Mouse (Mus musculus): Measurements from ENCODE around the gene Capn7. TPM values are rescaled to one million over a fixed set of nuclear protein-coding genes. Genes with fewer than 3 reads are reported as not detected.

Capn7 gene
- total RNA-seq (2012; rRNA removed) (27.9 and 31.4 TPM in 2 replicates), total RNA-seq (2014; rRNA removed) (45.0 and 53.7 TPM in 2 replicates), polyA plus RNA-seq (2012; ENCODE audit: insufficient read length, low read depth) (33.3 and 34.8 TPM in 2 replicates)

GRCm38 (mm10) chr14:31336369-31337155 is at the start of gene Capn7:
Gene Capn7 (plus strand): TSS chr14:31336638.
- Histone ChIP-seq H3K4me3 (replicated peaks in 1 of 3; ENCODE audit: low read depth in 2 of 3, low read length in 2 of 3, poor library complexity in 1 of 3) (peak within 1 kb of the TSS; percentile 92 to 98 (median 95)), H3K79me2 (replicated peaks; ENCODE audit: control insufficient read depth, extremely low read depth, insufficient read depth, poor library complexity, severe bottlenecking) (peaks cover 27% of the 10 kb centered on the region), H3K9me3 (replicated peaks; ENCODE audit: low read length) (no peaks in the 10 kb centered on the region), H3K4me2 (ENCODE audit: insufficient read depth, low read depth, poor library complexity, severe bottlenecking) (peak within 1 kb of the TSS; percentile 98), H3K27me3 (replicated peaks) (no peaks in the 10 kb centered on the region), H3K36me3 (replicated peaks in 1 of 2; ENCODE audit: control insufficient read depth in 1 of 2, insufficient read depth in 1 of 2, low read length in 1 of 2) (peaks cover 6 to 18% of the 10 kb centered on the region in 2 experiments), H3K4me1 (ENCODE audit: control insufficient read depth in 1 of 2, insufficient read depth in 2 of 2) (peaks cover 4 to 15% of the 10 kb centered on the region in 2 experiments; a peak in 3 of 4 replicates), H3K9ac (ENCODE audit: insufficient read depth, low read depth) (peak within 1 kb of the TSS; percentile 85), H3K27ac (ENCODE audit: insufficient read depth, low read depth) (peak within 1 kb of the TSS; percentile 90)
- dilution Hi-C loops (cut with MboI; ENCODE audit: extremely low pct_ligation_motif_present, extremely low pct_unique_long_range_greater_than_20kb, low sequenced_read_pairs), result no loop called here
- in situ Hi-C loops (cut with MboI; ENCODE audit: low pct_ligation_motif_present, low pct_unique_long_range_greater_than_20kb, low sequenced_read_pairs), result no loop called here
- TF ChIP-seq MXI1 (IDR thresholded peaks at IDR 0.05; ENCODE audit: low read depth, low read length), result peak; percentile 67
- TF ChIP-seq NRF1 (IDR thresholded peaks at IDR 0.05; ENCODE audit: low read depth, low read length), result peak; percentile 95
- TF ChIP-seq MEF2A (IDR thresholded peaks at IDR 0.05; ENCODE audit: borderline replicate concordance, low read depth, low read length), result no peak; the same call in 1 of the 2 replicates
- TF ChIP-seq MYC (IDR thresholded peaks at IDR 0.05; ENCODE audit: low read depth, low read length), result no peak
- no peak for TF ChIP-seq CHD1 (IDR thresholded peaks at IDR 0.05; ENCODE audit: low read depth, low read length)
- peak; percentile 56 for TF ChIP-seq HCFC1 (IDR thresholded peaks at IDR 0.05; ENCODE audit: low read depth, low read length)
- no peak for TF ChIP-seq RCOR1 (conservative IDR thresholded peaks at IDR 0.05; ENCODE audit: low read depth, low read length)
- TF ChIP-seq ZNF384 (IDR thresholded peaks at IDR 0.05; ENCODE audit: low read depth, low read length), result no peak
- TF ChIP-seq SIN3A (IDR thresholded peaks at IDR 0.05; ENCODE audit: low read length), result no peak
- peak; percentile 92 for TF ChIP-seq ELF1 (IDR thresholded peaks at IDR 0.05; ENCODE audit: low read depth, low read length)
- no peak for TF ChIP-seq ZKSCAN1 (IDR thresholded peaks at IDR 0.05; ENCODE audit: borderline replicate concordance, low read depth, low read length)
- peak; percentile 76; the same call in 1 of the 2 replicates for TF ChIP-seq POLR2AphosphoS2 (IDR thresholded peaks at IDR 0.05; ENCODE audit: low read depth, low read length)
- no peak for TF ChIP-seq RAD21 (IDR thresholded peaks at IDR 0.05; ENCODE audit: low read depth, low read length)
- no peak for TF ChIP-seq E2F4 (IDR thresholded peaks at IDR 0.05; ENCODE audit: insufficient replicate concordance, low read depth, low read length)
- TF ChIP-seq ZC3H11A (IDR thresholded peaks at IDR 0.05; ENCODE audit: low read depth, low read length), result no peak
- TF ChIP-seq USF2 (conservative IDR thresholded peaks at IDR 0.05; ENCODE audit: low read depth, low read length), result peak; percentile 33; the same call in 1 of the 2 replicates
- no peak for TF ChIP-seq ETS1 (conservative IDR thresholded peaks at IDR 0.05; ENCODE audit: low read depth, low read length)
- no peak for TF ChIP-seq GABPA (IDR thresholded peaks at IDR 0.05; ENCODE audit: insufficient replicate concordance, low read depth, low read length)
- TF ChIP-seq BHLHE40 (IDR thresholded peaks at IDR 0.05; ENCODE audit: low read depth, low read length), result peak; percentile 21; the same call in 1 of the 2 replicates
- TF ChIP-seq SMC3 (IDR thresholded peaks at IDR 0.05; ENCODE audit: low read depth, low read length), result no peak
- no peak for TF ChIP-seq MAFK (IDR thresholded peaks at IDR 0.05; ENCODE audit: insufficient replicate concordance, low read length)
- peak; percentile 91 for TF ChIP-seq NELFE (IDR thresholded peaks at IDR 0.05; ENCODE audit: low read depth, low read length)
- peak; percentile 87 for TF ChIP-seq TBP (conservative IDR thresholded peaks at IDR 0.05; ENCODE audit: low read depth, low read length)
- TF ChIP-seq IRF4 (IDR thresholded peaks at IDR 0.05; ENCODE audit: low read depth, low read length), result no peak; the same call in 1 of the 2 replicates
- TF ChIP-seq JUN (IDR thresholded peaks at IDR 0.05; ENCODE audit: insufficient read depth, low read depth, low read length), result no peak
- TF ChIP-seq CTCF (conservative IDR thresholded peaks at IDR 0.05 in 1 of 2, IDR thresholded peaks at IDR 0.05 in 1 of 2; ENCODE audit: low read depth in 2 of 2, low read length in 2 of 2), result 0 out of 4 replicates have a peak, but pooled peaks of 1 of the 2 experiments have one; percentile 9
- TF ChIP-seq JUND (conservative IDR thresholded peaks at IDR 0.05; ENCODE audit: low read depth, low read length), result no peak
- TF ChIP-seq POLR2A (IDR thresholded peaks at IDR 0.05; ENCODE audit: low read depth, low read length), result peak; percentile 99
- peak; percentile 68; the same call in 1 of the 2 replicates for TF ChIP-seq ZMIZ1 (IDR thresholded peaks at IDR 0.05; ENCODE audit: low read depth, low read length)
- no peak for TF ChIP-seq PAX5 (IDR thresholded peaks at IDR 0.05; ENCODE audit: low read length)
- TF ChIP-seq TCF12 (IDR thresholded peaks at IDR 0.05; ENCODE audit: low read depth, low read length), result peak; percentile 89
- peak; percentile 97 for TF ChIP-seq MAZ (IDR thresholded peaks at IDR 0.05; ENCODE audit: low read depth, low read length)
- peak; percentile 72; the same call in 1 of the 2 replicates for TF ChIP-seq UBTF (IDR thresholded peaks at IDR 0.05; ENCODE audit: low read depth, low read length)
- no peak for TF ChIP-seq EP300 (IDR thresholded peaks at IDR 0.05; ENCODE audit: low read length)
- no peak for TF ChIP-seq CHD2 (IDR thresholded peaks at IDR 0.05; ENCODE audit: low read length)
- 0 out of 2 replicates have a peak, but pooled peaks have one; percentile 34 for TF ChIP-seq KAT2A (IDR thresholded peaks at IDR 0.05; ENCODE audit: insufficient replicate concordance, low read length)
- no peak; the same call in 1 of the 2 replicates for TF ChIP-seq MAX (IDR thresholded peaks at IDR 0.05; ENCODE audit: low read length)
- peak; percentile 70 for TF ChIP-seq USF1 (IDR thresholded peaks at IDR 0.05; ENCODE audit: low read depth, low read length)
- DNase-seq (ENCODE audit: extremely low read depth), result peak; percentile 99
